22 mouse cellular contexts compared by ENCODE assay signal in genomic region chr2:149844575-149844974, GRCm38 (mm10). TPM values are rescaled to one million over a fixed set of nuclear protein-coding genes. Genes with fewer than 3 reads are reported as not detected.
DNase-seq lines count a peak whose midpoint lies in the region; ATAC-seq and TF ChIP-seq lines count a peak whose summit lies in the region.
"Had no signal": no experiment of that assay in that cellular context is flagged by ENCODE, and none has a peak within 500 bp of the region (broad histone marks: within the 10 kb centered on the region; RNA-seq: fewer than 3 reads in every experiment).

No protein-coding gene starts in this region.

- no peaks in the 10 kb centered on the region for H3K36me3 ChIP-seq in lung, embryonic 14.5 days (ENCODE audit: insufficient read depth)
- no peaks in the 10 kb centered on the region for H3K36me3 ChIP-seq in intestine, embryonic 15.5 days
- H3K36me3 ChIP-seq: embryonic facial prominence, embryonic 15.5 days; limb, embryonic 12.5 days; liver, embryonic 15.5 days had no signal

- peak; percentile 49; the same call in 1 of the 2 replicates for ATAC-seq in lung, embryonic 14.5 days (ENCODE audit: insufficient read depth)
- no peak for ATAC-seq in intestine, embryonic 15.5 days
- ATAC-seq: hindbrain, embryonic 16.5 days had no signal

- H3K9me3 ChIP-seq in lung, embryonic 14.5 days (ENCODE audit: low read depth, low read length): no peaks in the 10 kb centered on the region
- no peaks in the 10 kb centered on the region for H3K9me3 ChIP-seq in intestine, embryonic 15.5 days
- H3K9me3 ChIP-seq: embryonic facial prominence, embryonic 15.5 days; limb, embryonic 12.5 days; liver, embryonic 15.5 days had no signal

- H3K4me1 ChIP-seq in lung, embryonic 14.5 days (ENCODE audit: insufficient read depth): no peaks in the 10 kb centered on the region
- no peaks in the 10 kb centered on the region for H3K4me1 ChIP-seq in intestine, embryonic 15.5 days (replicated peaks)
- H3K4me1 ChIP-seq: embryonic facial prominence, embryonic 15.5 days; limb, embryonic 12.5 days; liver, embryonic 15.5 days had no signal

- 45% methylated on average over 2 of the region's 2 CpGs for WGBS in lung, embryonic 14.5 days
- 73% methylated on average over 2 of the region's 2 CpGs for WGBS in intestine, embryonic 15.5 days

- DNase-seq in left cerebral cortex, adult 2 months (ENCODE audit: extremely low spot score in 1 of 2, low spot score in 2 of 2): peak; percentile 28 to 42
- no peak for DNase-seq in left cerebral cortex, postnatal 10 days (ENCODE audit: extremely low spot score in 1 of 2, low spot score in 2 of 2)
- peak; percentile 70 for DNase-seq in frontal cortex, postnatal 36 days (ENCODE audit: low spot score in 2 of 2)
- DNase-seq in lung, embryonic 14.5 days: peak; percentile 20
- DNase-seq in right cerebral cortex, postnatal 14 days: peak; percentile 16
- no peak for DNase-seq in heart, adult 18-20 months
- DNase-seq in gastrocnemius, postnatal 10 days: no peak
- DNase-seq: cerebellum, adult 8-10 months; kidney, adult 2 months; kidney, postnatal 25 days had no signal

- no peak overlapping the region for H3K9ac ChIP-seq in lung, embryonic 14.5 days
- H3K9ac ChIP-seq in intestine, embryonic 15.5 days: no peak overlapping the region
- H3K9ac ChIP-seq: embryonic facial prominence, embryonic 15.5 days; limb, embryonic 12.5 days; liver, embryonic 15.5 days had no signal

- H3K4me3 ChIP-seq in left cerebral cortex, adult 2 months: no peak overlapping the region
- H3K4me3 ChIP-seq in lung, embryonic 14.5 days (ENCODE audit: low read depth, low read length): no peak overlapping the region
- H3K4me3 ChIP-seq in intestine, embryonic 15.5 days (replicated peaks): no peak overlapping the region
- H3K4me3 ChIP-seq: embryonic facial prominence, embryonic 15.5 days; limb, embryonic 12.5 days; liver, embryonic 15.5 days; myocyte had no signal

- no peak overlapping the region for H3K27ac ChIP-seq in left cerebral cortex, adult 2 months
- no peak overlapping the region for H3K27ac ChIP-seq in lung, embryonic 14.5 days (ENCODE audit: low read depth)
- H3K27ac ChIP-seq in intestine, embryonic 15.5 days: no peak overlapping the region
- H3K27ac ChIP-seq: embryonic facial prominence, embryonic 15.5 days; limb, embryonic 12.5 days; liver, embryonic 15.5 days had no signal

- no peak for TF ChIP-seq CTCF in left cerebral cortex, adult 2 months (IDR thresholded peaks at IDR 0.05)
- no peak for TF ChIP-seq CTCF in lung, embryonic 14.5 days (IDR thresholded peaks at IDR 0.05; ENCODE audit: low read depth)

- intact Hi-C loops in left cerebral cortex, adult 2 months (cut with DNase I): loop anchor here (10.0 kb wide), 1 partner anchor 250 kb away; no protein-coding TSS in a partner anchor
- intact Hi-C loops in left cerebral cortex, postnatal 10 days (cut with DNase I): no loop called here

- no peaks in the 10 kb centered on the region for H3K27me3 ChIP-seq in lung, embryonic 14.5 days (ENCODE audit: insufficient read depth, low read length)
- H3K27me3 ChIP-seq in intestine, embryonic 15.5 days (replicated peaks): no peaks in the 10 kb centered on the region
- H3K27me3 ChIP-seq: embryonic facial prominence, embryonic 15.5 days; limb, embryonic 12.5 days; liver, embryonic 15.5 days had no signal

- H3K4me2 ChIP-seq in lung, embryonic 14.5 days: no peak overlapping the region
- no peak overlapping the region for H3K4me2 ChIP-seq in intestine, embryonic 15.5 days (replicated peaks)
- H3K4me2 ChIP-seq: embryonic facial prominence, embryonic 15.5 days; limb, embryonic 12.5 days; liver, embryonic 15.5 days; midbrain, embryonic 11.5 days had no signal

RNA-seq across cellular contexts. Expression of gene C530025M09Rik, which starts 13.6 kb away (rescaled TPM):
- total RNA-seq in left cerebral cortex, adult 2 months (2021): 1 to 10 TPM; 2.2 to 2.5 TPM
- 1 to 10 TPM; 1.2 to 1.3 TPM for total RNA-seq in left cerebral cortex, postnatal 10 days (2021)
- not detected in 2 replicates for polyA plus RNA-seq in lung, embryonic 14.5 days (2014; fragmentation: Nextera tagmentation; extraction: Ambion mirVana)
- polyA plus RNA-seq in intestine, embryonic 15.5 days (2015; fragmentation: Nextera tagmentation; extraction: Ambion mirVana): 0.25 TPM in 1 of 2 replicates, not detected in the other
- total RNA-seq in heart, adult 18-20 months (2021): not detected
- not detected for total RNA-seq in gastrocnemius, postnatal 10 days (2021)
- total RNA-seq: heart, adult 8-10 months; neutrophil, adult 5-6 weeks had no signal
- polyA plus RNA-seq: C2C12; embryonic facial prominence, embryonic 15.5 days; forebrain, embryonic 11.5 days; heart, postnatal 0 days; kidney, adult 2 months; liver, embryonic 15.5 days; midbrain, embryonic 11.5 days; myocyte had no signal

RNA-seq across cellular contexts. Expression of gene Syndig1, which starts 15.6 kb away (rescaled TPM):
- 10 to 100 TPM; 61.0 to 62.6 TPM for total RNA-seq in left cerebral cortex, adult 2 months (2021)
- total RNA-seq in left cerebral cortex, postnatal 10 days (2021): 10 to 100 TPM; 58.7 to 65.8 TPM
- 4.2 TPM in 2 replicates for polyA plus RNA-seq in lung, embryonic 14.5 days (2014; fragmentation: Nextera tagmentation; extraction: Ambion mirVana)
- 6.7 and 7.2 TPM in 2 replicates for polyA plus RNA-seq in intestine, embryonic 15.5 days (2015; fragmentation: Nextera tagmentation; extraction: Ambion mirVana)
- under 1 TPM in 1 of 2 experiments, not detected in 1; 0.32 TPM for total RNA-seq in heart, adult 18-20 months (2021)
- under 1 TPM in 1 of 2 experiments, not detected in 1; 0.36 TPM for total RNA-seq in gastrocnemius, postnatal 10 days (2021)
- total RNA-seq: neutrophil, adult 5-6 weeks had no signal
- polyA plus RNA-seq: C2C12, myocyte had no signal

Comparison
In these comparisons a context has a peak if more than half of its experiments do, and no peak if none do; other contexts are left out.
1. DNase-seq: peak in left cerebral cortex, adult 2 months (2 of 2), frontal cortex, postnatal 36 days (2 of 2), lung, embryonic 14.5 days (single experiment) and right cerebral cortex, postnatal 14 days (single experiment); none in left cerebral cortex, postnatal 10 days (0 of 2), heart, adult 18-20 months (0 of 2) and gastrocnemius, postnatal 10 days (single experiment).
2. RNA of gene Syndig1, which starts 15.6 kb away (total RNA-seq): 58.7 to 65.8 TPM in left cerebral cortex, postnatal 10 days and 61.0 to 62.6 TPM in left cerebral cortex, adult 2 months; 0.36 TPM in gastrocnemius, postnatal 10 days and 0.32 TPM in heart, adult 18-20 months; every median in the first group is over 10 times any median in the second.